Mouse (Mus musculus): Measurements from ENCODE around the gene Rnaseh2a. TPM values are rescaled to one million over a fixed set of nuclear protein-coding genes. Genes with fewer than 3 reads are reported as not detected.

Rnaseh2a gene
- total RNA-seq, 2 experiments from 2014 or later = 22.6 to 28.4 TPM

DNA sequence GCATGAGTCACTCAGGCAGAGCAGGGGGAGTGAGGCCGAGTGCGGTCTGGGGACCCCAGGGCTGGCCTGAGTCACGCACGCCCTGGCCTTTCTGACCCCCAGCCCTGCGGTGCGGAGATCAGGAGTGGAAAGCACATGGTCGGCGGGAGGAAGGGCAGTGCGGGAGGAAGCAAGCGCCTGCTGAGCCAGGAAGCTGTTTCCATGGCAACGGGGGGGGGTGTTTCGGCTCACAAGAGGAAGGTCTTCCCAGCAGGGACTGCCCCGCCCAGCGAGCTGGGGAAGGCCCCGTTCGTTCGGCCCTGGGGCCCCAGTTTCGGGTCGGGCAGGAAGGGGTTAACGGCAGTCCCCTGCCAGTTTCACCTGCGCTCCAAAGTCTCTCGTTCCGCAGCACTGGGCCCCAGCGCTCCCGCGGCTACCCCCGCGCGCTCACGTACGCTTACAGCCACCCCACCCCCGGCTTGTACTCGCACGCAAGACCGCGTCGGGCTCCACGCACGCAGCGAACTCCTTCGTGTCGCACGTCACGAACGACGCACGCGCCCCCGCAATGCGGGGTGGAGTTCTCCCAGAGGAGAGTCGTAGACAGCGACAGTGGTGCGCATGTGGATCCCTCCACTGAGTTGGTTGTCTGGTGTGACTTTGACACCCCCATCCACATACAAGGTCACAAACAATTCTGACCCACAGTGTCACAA, 16.3 kb upstream of the Rnaseh2a start:
- DNase-seq = peak; percentile 85
- intact Hi-C loops (cut with DNase I; ENCODE audit: low total_unique reads) = no loop called here

- intact Hi-C loops (cut with DNase I; ENCODE audit: low total_unique reads) = no loop called here
- no peak for DNase-seq
Measured at GRCm38 (mm10) chr8:84985049-84985683, 15.6 kb upstream of the Rnaseh2a start.

- DNase-seq = no peak
- intact Hi-C loops (cut with DNase I; ENCODE audit: low total_unique reads) = no loop called here
Measured at GRCm38 (mm10) chr8:84984294-84985048, 14.9 kb upstream of the Rnaseh2a start.

DNA sequence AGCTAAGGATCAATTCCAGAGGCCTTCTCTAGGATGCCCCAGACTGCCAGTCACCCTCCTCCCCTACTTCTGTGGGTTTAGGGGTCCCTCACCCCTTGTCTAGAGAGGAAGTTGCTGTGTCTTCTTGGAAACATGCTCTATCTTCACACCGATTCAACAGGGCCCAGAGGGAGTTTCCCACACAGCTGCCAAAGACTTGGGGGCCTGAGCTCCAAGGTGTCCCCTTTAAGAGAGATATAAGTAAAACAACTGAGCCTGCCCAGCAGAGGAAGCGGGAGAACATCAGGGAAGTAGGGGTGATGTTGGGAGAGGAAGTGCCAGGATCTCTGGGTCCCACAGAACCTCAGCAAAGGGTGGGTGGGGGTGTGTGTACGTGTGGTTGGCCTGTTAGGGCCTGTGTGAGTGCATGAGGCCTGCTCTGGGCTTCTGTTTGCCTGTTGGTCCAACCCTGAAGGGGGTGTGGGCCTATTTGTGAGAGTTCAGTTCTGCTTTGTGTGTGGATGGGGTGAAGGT, 13.0 kb upstream of the Rnaseh2a start:
- no peak for DNase-seq
- intact Hi-C loops (cut with DNase I; ENCODE audit: low total_unique reads) = no loop called here

- DNase-seq = no peak
- intact Hi-C loops (cut with DNase I; ENCODE audit: low total_unique reads) = no loop called here
Measured at GRCm38 (mm10) chr8:84981644-84982498, 12.3 kb upstream of the Rnaseh2a start.

- intact Hi-C loops (cut with DNase I; ENCODE audit: low total_unique reads) = no loop called here
- DNase-seq = peak; percentile 70
Measured at GRCm38 (mm10) chr8:84980622-84981358, 11.2 kb upstream of the Rnaseh2a start.

- DNase-seq = peak; percentile 91
- intact Hi-C loops (cut with DNase I; ENCODE audit: low total_unique reads) = no loop called here
Measured at GRCm38 (mm10) chr8:84979599-84980421, 10.2 kb upstream of the Rnaseh2a start.

GRCm38 (mm10) chr8:84978248-84978940, 8.8 kb upstream of the Rnaseh2a start, which contains the start of gene Junb:
Gene Junb, minus strand, starts transcription at chr8:84978718.
- intact Hi-C loops (cut with DNase I; ENCODE audit: low total_unique reads) = no loop called here
- DNase-seq = peak; percentile 94

- intact Hi-C loops (cut with DNase I; ENCODE audit: low total_unique reads) = no loop called here
- peak; percentile 66 for DNase-seq
Measured at GRCm38 (mm10) chr8:84977435-84978247, 8.1 kb upstream of the Rnaseh2a start.

DNA sequence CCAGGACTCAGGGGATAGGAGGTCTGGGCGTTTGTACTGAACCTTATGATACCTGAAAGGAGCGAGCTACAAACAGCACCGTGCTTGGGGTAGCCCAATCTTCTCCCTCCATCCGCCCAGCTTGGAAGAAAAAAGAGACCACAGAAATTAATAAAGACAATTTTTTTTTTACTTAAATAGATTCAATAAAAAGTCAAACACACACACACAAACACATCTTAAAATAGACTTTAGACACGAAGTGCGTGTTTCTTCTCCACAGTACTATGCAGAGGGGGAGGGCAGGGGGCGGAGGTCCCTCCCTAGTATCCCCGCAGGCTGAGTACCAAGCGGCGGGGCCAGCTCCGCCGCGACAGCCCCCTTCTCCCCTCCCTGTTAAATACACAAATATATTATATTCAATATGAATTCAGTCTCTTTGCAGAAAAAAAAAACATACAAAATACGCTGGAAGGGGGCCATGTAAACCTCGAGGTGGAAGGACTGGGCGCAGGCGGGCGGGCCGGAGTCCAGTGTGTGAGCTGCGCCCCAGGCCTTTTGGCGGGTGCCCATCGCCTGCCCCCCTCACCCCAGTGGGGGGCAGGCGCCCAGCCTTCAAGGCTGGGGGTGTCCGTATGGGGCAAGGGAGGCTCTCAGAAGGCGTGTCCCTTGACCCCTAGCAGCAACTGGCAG, 7.3 kb upstream of the Rnaseh2a start:
- intact Hi-C loops (cut with DNase I; ENCODE audit: low total_unique reads) = no loop called here
- no peak for DNase-seq

DNA sequence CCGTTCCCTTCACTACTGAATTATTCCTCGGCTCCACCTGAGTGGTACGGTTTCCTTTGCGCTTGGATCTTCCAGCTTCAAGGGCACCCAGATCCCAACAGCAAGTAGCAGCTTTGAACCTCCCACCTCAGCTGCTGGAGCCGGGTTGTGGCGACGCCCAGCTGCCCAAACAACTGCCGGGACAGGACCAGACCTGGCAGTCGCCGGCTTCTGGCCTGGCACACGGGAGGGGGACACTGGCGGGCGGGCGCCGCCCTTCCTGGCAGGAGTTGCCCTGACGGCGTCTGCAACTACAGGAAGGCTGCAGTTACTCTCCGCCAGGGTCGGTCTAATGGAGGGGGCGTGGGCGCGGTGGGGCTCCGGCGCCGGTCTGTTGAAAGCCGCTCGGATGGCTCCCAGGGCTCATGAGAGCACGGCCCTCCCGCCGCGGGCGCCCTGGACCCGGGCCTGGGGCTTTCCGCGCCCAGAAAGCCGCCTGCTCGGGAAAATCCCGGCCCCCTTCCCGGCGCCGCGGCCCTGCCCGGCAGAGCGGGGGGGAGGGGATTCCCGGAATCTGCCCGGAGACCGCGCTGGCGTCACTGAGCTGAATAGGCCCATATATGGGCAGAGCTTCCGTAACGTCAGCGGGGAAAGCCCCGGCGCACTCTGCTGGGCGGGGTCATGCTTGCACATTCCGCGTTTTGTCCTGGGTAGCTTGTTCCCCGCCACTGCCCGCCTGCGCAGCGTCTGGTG, 6.6 kb upstream of the Rnaseh2a start:
- intact Hi-C loops (cut with DNase I; ENCODE audit: low total_unique reads) = no loop called here
- DNase-seq = peak; percentile 95

- peak; percentile 49 for DNase-seq
- intact Hi-C loops (cut with DNase I; ENCODE audit: low total_unique reads) = no loop called here
Measured at GRCm38 (mm10) chr8:84975434-84975833, 5.9 kb upstream of the Rnaseh2a start.

- intact Hi-C loops (cut with DNase I; ENCODE audit: low total_unique reads) = no loop called here
- no peak for DNase-seq
Measured at GRCm38 (mm10) chr8:84974543-84975142, 5.1 kb upstream of the Rnaseh2a start.

- intact Hi-C loops (cut with DNase I; ENCODE audit: low total_unique reads) = no loop called here
- DNase-seq = no peak
Measured at GRCm38 (mm10) chr8:84973803-84974542, 4.4 kb upstream of the Rnaseh2a start.

All from gastrocnemius, postnatal 14 days (tissue).